Mouse (Mus musculus) layer of hippocampus, adult 8-10 months (tissue): ENCODE measurements around the gene Cat. TPM values are rescaled to one million over a fixed set of nuclear protein-coding genes. Genes with fewer than 3 reads are reported as not detected.
A peak's percentile ranks its signal among the peaks of the same experiment; 100 is the strongest.

Source experiments
- DNase-seq, 2 experiments: peaks; one replicate each; pipeline ENCODE4 v3.0.0; 2022; ENCODE audit warnings: low spot score in 2 of 2
- total RNA-seq, 4 experiments: library from RNA; stranded (reverse); gene quantifications; 2 replicates each; pipeline ENCODE4 v1.2.4; 2022

Cat gene
- total RNA-seq, result 10 to 100 TPM; 49.7 to 57.9 (median 51.6) TPM

DNA sequence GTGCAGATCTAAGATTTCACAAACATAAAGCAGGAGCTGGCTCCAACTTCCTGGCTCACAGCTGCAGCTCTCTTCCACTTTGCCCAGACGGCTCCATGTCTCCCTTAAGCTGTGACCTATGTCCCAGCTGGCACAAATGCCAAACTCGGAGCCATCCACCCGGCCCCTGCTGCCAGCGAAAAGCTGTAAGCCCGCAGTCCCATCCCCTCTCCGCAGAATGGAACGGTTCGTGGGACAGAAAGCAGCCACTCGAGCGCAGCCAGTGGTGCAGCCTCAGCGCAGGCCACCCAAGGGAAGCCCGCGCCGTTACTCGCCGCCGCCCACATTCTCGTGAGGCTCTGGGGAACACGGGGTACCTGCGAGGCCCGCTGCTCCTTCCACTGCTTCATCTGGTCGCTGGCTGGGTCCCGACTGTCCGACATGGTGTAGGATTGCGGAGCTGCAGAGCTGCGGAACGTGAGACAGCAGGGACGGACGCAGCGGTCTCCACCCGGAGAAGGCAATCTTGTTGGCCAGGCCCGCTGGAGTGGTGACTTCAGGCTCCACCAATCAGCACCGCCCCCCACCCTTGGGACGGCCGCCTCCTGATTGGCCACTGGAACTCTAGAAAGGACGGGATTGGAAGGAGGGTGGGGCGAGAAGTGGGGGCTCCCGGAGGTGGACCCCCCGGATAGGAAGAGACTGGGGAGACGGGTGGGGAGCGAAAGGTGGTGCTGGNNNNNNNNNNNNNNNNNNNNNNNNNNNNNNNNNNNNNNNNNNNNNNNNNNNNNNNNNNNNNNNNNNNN is at the start of gene Cat:
TSS of gene Cat (minus strand) at position 544 of the 785 bp plus-strand sequence.
- DNase-seq, result peak; percentile 95 to 96

DNA sequence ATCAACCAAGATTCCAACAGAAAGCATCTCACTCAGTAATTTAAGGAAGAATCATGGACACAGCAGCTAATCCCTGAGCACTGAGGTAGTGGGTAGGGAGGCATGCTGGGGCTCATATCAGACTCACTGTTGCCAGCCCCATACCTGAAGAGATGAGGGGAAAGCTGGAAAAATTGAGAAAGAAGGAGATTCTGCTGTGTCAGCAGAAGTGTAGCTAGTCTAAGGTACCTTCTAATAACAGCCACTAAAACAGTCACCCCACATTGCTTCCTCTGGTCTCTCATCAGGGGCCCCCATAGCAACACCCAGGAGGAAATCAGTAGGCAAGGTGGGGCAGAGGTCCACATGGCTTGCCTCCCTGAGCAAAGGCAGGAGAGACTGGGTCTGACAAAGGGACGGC is 40.6 kb upstream of the Cat start:
- DNase-seq, result no peak

DNA sequence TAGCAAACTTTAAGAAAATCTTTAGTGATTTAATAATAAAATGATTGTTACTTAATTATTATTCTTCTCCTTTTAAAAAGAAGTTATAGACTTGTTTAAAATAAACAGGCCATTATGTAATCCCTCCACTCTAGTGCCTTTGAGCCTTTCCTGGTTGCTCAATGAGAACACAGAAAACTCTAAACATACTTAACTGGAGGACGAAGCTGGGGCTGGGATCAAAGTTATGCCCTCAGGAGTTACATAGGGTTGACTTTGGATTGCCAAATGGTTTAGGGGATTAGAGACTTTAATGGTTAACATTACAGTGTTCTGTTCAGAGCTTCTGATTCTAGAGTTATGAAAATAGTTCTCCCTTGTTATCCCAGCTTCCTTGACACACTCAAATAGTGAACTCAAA is 31.5 kb upstream of the Cat start:
- DNase-seq, result no peak

DNA sequence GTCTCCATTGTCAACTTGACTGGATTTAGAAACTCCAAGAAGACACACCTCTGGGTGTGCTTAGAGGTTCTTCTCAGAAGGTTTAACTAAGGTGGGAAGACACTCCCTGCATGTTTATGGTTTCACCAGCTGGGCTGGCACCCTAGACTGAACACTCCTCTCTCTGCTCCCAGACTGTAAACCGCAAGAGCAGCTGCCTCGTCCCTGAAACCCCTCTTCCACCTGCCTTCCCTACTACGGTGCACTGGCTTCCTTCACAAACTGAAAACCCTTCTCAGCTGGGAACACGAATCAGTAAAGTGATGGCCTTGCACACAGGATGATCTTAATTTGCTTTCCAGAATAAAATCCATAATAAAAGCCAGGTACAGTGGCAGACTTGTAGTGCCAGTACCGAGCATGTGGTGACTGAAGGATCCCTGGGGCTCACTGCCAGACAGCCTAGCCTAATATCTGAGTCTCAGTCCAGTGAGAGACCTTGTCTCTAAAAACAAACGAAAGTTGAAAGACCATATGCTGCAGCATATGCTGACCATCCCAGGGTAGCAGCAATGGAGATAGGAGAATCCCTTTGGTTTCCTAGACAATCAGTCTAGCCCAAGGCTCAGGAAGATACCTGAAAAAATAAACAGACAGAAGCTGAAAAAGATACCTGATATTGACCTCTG is 30.7 kb upstream of the Cat start:
- no peak for DNase-seq

DNA sequence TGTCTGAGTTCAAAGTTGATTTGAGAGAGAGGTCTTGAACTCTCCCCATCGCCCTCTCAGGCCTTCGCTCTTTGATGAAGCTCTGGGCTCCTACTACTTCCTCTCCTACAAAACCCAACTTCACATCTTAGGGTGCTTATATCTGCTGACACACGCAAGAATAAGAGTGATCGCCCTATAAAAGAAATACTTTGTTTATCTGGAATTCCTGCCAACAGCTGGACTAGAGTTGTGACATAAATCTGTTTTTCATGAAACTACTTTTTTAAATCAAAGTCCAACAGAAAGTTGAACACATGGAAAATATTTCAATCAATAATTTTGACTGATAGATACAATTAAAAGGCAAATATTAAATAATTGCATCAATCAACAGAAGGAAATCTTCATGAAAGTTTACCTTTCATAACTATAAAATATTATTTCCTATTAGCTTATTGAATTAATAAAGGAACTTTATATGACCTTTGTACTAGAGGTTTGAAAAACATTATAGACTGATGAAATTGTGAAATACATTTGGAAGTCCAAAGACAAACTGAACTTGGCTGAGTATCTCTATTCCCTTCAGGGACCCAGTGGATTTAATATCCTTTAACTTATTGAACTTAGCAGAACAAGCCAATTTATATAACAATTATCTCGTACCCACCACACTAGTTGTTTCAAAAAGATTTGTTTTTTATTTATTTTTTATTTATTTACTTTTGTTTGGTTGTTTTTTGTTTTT is 27.3 kb upstream of the Cat start:
- no peak for DNase-seq

DNA sequence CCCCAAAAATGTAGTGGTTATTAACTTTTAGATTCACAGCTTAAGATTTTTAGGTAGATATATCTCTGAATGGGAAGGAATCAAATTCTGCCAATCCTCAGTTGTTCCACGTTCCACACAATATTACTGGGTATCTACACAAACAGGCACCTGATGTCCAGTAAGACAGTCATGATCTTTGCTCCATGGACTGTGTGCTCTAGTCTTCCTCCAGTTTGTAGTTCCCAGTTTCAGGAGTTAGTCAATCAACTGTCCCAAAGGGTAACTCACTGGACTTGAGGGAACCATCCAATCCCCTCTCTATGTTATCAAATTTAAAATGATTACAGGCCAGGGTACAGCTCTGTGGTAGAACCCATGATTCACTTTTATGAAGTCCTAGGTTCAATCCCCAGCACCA is 26.7 kb upstream of the Cat start:
- no peak for DNase-seq

DNA sequence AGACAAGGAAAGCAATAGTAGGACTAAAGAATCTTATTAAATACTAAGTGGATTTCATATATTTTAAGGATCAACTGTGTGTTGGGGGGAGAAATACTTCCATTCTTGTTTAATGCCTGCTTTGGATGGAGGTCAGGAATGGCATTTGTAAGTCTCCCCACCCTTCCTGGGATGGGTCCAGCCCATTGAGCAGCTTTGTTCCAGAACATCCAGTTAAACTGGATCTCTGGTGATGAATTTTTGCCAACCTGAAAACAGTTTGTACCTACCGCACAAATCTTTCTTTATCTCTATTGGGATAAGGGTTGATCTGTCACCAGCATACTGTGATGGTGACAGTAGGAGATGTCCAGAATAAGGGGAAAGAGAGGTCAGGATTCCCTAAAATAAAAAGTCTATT is 26.1 kb upstream of the Cat start:
- no peak for DNase-seq

DNA sequence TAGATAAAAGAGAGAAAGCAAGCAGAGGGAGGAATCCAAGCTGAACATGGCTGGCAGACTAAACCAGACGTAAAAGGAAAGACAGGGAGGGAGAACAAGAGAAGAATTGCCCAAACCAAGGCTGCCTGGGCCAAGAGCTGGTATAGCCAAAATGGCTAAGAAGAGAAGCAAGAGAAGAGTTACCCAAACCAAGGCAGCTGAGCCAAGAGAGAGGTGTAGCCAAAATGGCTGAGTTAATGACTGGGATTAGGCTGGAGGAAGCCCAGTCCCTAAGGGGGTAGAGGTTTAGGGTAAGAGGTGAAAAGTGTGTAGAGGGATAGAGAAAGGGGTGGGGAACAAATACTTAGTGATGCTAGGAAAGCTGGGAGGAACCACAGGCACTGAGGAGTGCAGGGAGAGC is 22.7 kb upstream of the Cat start:
- no peak for DNase-seq

DNA sequence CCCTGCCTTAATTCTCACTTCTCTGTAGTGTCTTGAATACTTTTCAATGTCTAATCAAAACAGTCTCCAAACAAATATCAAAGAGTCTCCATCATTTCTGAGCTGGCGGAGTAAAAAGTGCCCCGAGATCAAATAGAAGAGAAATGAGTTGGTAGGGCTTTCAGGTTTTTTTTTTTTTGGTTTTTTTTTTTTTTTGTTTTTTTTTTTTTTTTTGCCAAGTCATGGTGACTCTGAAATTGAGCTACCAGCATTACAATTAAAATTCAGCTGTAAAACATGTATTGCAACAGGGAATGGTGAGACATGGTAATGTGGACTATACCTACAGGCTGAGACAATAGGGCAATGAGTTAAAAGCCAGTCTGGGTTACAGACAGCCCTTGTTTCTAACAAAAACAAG is 21.0 kb upstream of the Cat start:
- no peak for DNase-seq

DNA sequence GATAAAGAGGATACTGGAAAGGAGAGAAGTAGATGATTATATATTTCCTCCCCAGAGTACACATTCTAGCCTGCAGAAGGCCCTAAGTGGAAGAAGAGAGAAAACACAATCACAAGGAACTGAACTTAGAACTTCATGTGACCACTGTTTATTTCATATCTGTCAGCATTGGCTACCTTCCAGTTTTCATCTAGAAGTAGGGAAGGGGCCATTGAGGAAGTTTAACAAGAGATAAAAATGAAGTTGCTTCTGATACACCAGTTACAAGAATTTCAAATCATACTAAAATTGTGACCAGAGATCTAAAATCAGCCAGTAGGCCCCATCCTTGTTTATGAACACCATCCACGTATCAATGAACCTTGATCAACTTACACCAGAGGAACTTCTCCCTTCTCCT is 19.5 kb upstream of the Cat start:
- no peak for DNase-seq

DNA sequence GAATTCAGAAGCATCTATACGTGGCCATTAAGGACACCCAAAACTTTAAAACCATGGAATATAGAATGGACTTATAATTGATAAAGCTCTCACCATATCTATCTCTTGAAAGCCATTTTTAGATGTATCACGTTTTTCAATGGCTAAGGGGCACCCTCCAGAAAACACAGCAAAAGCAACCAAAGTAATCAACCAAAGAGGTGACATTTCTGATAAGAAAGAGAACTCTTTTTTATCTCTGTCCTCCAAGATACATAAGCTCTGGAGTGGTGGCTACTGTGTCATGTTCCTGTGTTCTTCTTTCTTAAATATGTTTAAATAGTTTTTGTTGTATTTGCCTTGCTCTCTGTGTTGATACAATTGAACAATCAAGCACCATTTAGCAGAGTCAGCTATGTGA is 15.8 kb upstream of the Cat start:
- DNase-seq, result no peak

DNA sequence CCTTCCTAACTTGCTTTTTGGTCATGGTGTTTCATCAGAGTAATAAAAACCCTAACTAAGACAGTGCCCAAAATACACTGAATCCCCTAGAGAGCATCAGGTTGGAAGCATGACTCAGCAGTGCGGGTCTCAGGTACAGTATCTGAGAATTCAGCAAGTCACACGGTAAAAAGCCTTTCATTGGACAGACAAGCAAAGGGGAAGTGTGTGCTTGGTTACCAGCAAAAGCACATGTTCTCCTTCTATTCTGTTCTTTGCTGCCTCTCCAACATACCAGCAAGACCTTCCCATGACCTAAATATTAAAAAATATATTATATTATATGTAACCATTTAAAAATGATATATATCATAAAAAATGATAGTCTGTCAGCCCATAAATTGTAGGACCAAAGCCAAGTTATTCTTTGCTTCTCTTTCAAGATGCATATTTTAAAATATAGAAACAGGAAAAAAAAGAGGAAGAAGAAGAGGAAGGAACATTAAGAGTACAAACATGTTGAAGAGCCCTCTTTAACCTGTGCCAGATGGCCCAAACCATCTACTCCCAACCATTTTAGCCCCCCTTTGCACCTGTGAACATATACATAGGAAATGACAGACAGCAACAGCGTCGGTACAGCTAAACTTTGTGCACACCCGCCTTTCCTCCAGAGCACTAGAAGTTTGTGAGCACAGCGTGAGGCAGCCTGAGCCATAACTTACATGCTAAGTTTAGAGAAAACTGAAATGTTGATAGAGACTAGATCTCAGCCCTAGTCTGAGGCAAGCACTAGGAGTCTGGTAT is 10.9 kb upstream of the Cat start:
- DNase-seq, result no peak

DNA sequence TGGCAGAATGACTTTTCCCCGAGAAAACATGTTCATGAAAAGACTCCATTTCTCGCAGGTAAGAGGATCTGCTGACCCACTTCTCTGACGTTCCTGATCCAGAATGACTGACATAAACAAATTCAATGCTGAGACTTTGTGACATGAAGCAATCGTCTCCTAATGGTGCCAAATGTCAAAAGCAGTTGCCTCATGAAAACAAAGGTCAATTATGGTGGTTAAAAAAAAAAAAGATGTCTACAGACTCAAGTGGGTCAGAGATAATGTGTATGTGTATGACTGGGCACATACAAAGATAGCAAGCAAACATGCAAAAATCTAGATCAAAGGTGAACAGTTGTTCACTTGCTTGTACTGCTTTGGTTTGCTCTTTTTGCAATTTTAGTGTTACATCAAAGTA is 8.9 kb upstream of the Cat start:
- no peak for DNase-seq

DNA sequence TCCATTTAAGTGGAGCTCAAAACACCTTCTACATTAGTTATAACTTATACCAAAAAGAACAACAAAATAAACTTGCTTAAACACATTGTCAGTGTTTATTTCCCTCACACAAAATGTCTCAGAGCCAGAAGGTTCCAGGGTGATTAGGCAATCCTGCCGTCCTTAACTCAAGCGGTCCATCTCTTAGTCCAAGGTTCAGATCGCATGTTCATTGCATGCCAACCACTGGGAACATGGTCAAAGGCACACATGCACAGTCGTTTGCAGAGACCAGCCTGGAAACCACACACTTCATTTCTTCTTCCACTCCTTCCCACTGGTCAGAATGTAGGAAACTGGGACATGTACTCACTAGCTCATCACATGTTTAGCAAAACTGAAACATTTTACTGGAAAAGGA is 7.6 kb upstream of the Cat start:
- DNase-seq, result no peak

DNA sequence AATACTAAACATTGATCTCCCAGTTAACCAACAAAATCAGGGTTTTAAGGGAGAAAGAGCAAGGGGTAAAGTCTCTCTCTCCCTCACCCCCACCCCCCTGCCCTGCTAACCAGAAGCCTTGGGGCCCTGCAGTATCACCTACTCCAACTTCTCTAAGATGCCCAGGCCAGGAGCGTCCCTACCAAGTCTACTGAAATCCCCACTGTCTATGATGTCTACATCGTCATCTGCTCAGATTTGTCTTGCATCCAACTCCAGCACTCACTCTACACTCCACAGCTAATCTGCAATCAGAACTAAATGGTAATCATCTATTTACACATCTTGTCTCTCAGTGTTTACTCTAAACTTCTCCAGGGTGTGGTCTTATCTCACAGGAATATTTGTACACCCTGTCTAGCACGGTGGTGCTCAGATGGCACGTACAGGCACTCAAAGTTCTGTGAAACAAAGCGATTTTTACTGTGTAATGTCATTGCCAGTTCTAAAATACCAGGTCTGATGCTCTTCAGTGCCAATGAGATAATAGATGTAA is 907 bp downstream of the Cat start:
- no peak for DNase-seq

DNA sequence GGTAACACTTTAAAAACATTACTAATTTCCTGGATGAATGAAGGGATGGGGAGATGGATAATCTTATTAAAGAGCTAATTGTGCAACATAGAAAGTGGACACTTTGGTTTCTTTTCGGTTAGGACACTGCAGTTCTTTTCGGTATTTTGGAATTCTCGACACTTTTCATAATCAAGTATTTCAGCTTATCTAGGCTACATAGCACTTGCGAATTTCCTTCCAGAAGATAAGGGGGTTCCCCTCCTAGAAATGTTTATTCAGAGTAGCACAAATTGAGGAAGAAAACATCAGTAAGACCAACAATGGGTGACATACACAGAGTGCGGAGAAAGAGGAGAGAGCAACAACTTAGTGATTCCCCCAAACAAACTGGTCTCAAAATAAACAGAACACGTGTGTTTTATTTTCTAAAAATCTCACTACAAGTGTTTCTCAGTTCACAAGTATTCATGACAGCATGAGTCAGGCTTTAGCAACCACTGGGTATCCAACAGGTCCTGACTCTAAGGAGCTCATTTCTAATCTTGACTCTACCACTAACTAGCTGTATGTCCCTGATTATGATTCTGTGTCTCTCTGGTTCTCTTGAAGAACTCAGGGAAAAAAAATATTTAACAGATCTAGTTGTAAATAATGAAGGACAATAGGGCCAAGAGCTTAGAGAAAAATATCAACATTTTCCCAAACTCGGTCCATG is 1.5 kb downstream of the Cat start:
- DNase-seq, result no peak

DNA sequence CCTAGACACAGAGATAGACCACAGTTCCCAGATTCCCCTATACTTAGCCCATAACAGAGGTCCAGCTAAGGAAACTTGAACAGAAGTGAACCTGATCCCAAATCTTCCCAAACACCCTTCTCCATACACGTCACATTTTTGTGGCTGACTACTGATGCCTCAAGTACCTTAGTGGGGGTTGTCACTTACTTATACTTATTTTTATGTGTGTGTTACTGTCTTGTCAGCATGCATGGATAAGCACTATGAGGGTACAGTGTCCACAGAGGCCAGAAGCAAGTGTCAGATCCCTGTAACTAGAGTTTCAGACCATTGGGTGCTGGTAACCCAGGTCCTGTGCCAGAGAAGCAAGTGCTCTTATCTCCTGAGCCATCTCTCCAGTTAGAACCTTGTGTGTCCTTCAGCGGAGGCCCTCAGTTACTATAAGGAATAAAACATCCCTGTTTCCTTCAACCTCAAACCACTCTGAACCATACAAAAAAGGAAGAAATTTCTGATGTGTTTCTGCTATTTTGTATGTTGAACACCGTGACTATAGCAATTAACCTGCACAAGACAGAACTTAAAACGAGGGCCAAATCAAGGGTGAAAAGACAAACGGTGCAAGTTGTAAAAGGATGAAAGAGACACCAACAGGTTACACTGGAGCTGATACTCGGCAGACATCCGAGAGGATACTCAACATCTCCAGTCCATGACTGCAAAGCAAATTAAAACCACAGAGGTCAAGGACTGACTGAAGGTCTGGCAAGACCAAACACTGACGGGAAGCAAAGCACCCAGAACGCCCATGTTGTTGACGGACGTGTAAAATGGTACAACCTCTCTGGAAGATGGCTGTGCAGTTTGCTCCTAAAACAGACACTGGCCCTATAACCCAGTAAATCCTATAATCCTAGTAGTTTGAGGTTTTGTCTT is 3.4 kb downstream of the Cat start:
- no peak for DNase-seq

DNA sequence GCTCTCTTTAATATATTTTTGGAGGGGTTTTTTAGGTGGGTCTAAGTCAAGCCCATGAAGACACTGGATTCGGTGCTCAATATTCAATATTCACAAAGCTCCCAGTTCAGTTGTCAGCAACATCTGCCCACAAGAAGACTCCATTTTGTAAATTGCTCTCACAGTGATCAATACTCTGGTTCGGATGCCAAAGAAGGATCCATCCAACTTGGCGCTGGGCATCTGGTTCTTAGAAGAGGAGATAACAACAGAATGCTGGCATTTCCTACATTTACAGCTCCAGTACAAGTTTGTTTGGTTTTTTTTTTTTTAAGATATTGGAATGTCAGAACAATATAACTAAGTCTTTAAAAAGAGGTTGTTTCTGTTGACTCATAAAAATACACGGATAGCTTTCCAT is 4.1 kb downstream of the Cat start:
- DNase-seq, result no peak

DNA sequence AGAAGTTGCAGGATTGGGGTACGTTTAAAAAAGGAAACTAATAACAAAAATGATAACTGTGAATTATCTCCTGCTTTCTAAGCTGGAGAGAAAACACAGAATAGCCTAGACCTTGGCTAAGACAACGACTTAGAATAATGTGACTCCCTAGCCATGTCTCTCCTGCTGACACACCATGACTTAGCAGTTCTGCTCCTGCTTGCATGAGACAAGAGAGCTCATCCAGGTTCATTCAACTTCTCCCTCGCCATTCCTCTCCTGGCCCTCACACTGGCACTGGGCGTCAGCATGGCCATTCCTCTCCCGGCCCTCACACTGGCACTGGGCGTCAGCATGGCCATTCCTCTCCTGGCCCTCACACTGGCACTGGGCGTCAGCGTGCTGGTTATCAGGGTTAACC is 4.7 kb downstream of the Cat start:
- no peak for DNase-seq

DNA sequence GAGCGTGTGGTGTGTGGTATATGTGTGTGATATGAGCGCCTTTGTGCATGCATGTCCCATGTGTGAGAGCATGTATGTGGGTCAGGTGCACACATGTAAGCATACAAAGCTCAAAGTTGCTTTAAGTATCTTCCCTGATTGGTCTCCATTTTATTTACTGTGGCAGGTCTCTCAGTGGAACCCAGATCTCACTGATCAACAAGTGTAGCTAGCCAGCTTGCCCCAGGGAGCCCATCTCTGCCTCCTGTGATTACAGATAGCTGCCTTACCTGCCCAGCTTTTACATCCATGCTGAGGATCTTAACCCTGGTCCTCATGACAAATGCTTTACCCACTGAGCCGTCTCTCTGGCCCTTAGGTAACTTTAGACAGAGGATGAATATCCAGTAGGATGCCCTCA is 6.6 kb downstream of the Cat start:
- no peak for DNase-seq
